Mouse (Mus musculus): ENCODE data around the gene Mrpl18. TPM values are rescaled to one million over a fixed set of nuclear protein-coding genes. Genes with fewer than 3 reads are reported as not detected.

Gene Mrpl18
- polyA plus RNA-seq, 1 experiment from 2014 or later, result 152 TPM

DNA sequence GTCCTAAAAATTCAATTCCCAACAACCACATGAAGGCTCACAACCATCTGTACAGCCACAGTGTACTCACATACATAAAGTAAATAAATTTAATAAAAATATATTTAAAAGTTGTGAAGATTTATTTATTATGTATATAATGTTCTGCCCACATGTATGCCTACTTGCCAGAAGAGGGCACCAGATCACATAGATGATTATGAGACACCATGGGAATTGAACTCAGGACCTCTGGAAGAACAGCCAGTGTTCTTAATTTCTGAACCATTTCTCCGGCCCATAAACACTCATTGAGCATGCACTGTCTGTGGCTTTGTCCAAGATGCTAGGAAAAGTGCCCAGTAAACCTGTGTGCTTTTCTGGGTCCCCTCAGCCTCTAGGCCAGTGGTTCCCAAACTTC lies 34.9 kb downstream of the Mrpl18 start:
- H3K36me3 ChIP-seq (ENCODE audit: control insufficient read depth, insufficient read depth, low read length), result no peaks in the 10 kb centered on the region
- H3K9me3 ChIP-seq (ENCODE audit: control insufficient read depth, low read depth, low read length), result no peaks in the 10 kb centered on the region
- H3K4me3 ChIP-seq (ENCODE audit: low read depth, low read length), result no peak overlapping the region
- H3K27ac ChIP-seq (ENCODE audit: low read length), result no peak overlapping the region
- H3K9ac ChIP-seq (replicated peaks; ENCODE audit: low read depth, low read length), result no peak overlapping the region
- H3K4me2 ChIP-seq (replicated peaks; ENCODE audit: low read depth, low read length), result no peak overlapping the region
- H3K27me3 ChIP-seq (ENCODE audit: control insufficient read depth, insufficient read depth, low read length), result no peaks in the 10 kb centered on the region
- ATAC-seq (ENCODE audit: insufficient number of reproducible peaks, insufficient read depth, low FRiP score, low read depth), result no peak
- whole genome bisulfite sequencing, result 88% methylated on average over 1 of the region's 1 CpGs
- H3K4me1 ChIP-seq (ENCODE audit: control insufficient read depth, insufficient read depth, low read length), result no peaks in the 10 kb centered on the region

DNA sequence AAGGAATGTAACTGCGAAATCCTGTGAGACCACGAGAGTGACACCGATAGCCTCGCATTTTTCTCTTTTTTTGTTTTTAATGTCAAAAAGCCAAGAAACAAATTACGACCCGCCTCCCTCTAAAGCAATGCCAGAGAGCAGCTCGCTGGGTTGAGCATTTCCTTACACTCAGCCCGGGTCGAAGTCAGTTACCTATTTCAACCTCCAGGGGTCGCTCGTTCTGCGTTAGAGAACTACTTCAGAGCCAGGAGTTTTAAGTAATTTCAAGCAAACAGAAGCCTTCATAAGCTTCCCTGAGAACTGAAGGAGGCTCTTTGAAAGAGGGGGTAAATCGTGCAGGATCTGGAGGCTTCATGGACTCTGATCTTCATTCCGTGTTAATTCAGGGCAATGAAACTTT lies 36.0 kb downstream of the Mrpl18 start:
- no peaks in the 10 kb centered on the region for H3K9me3 ChIP-seq (ENCODE audit: control insufficient read depth, low read depth, low read length)
- no peak overlapping the region for H3K4me3 ChIP-seq (ENCODE audit: low read depth, low read length)
- H3K27me3 ChIP-seq (ENCODE audit: control insufficient read depth, insufficient read depth, low read length), result no peaks in the 10 kb centered on the region
- peak; percentile 84; the same call in 1 of the 2 replicates for ATAC-seq (ENCODE audit: insufficient number of reproducible peaks, insufficient read depth, low FRiP score, low read depth)
- WGBS, result 4% methylated on average over 14 of the region's 14 CpGs
- H3K4me2 ChIP-seq (replicated peaks; ENCODE audit: low read depth, low read length), result peak overlapping the region; percentile 36
- no peaks in the 10 kb centered on the region for H3K4me1 ChIP-seq (ENCODE audit: control insufficient read depth, insufficient read depth, low read length)
- no peak overlapping the region for H3K9ac ChIP-seq (replicated peaks; ENCODE audit: low read depth, low read length)
- no peaks in the 10 kb centered on the region for H3K36me3 ChIP-seq (ENCODE audit: control insufficient read depth, insufficient read depth, low read length)
- H3K27ac ChIP-seq (ENCODE audit: low read length), result no peak overlapping the region

- Histone ChIP-seq H3K4me2 (replicated peaks; ENCODE audit: low read depth, low read length) (no peak within 1 kb of the TSS), H3K9me3 (ENCODE audit: control insufficient read depth, low read depth, low read length) (no peaks in the 10 kb centered on the region), H3K27me3 (ENCODE audit: control insufficient read depth, insufficient read depth, low read length) (no peaks in the 10 kb centered on the region), H3K36me3 (ENCODE audit: control insufficient read depth, insufficient read depth, low read length) (no peaks in the 10 kb centered on the region), H3K4me1 (ENCODE audit: control insufficient read depth, insufficient read depth, low read length) (no peaks in the 10 kb centered on the region), H3K27ac (ENCODE audit: low read length) (no peak within 1 kb of the TSS), H3K9ac (replicated peaks; ENCODE audit: low read depth, low read length) (no peak within 1 kb of the TSS), H3K4me3 (ENCODE audit: low read depth, low read length) (no peak within 1 kb of the TSS)
- ATAC-seq (ENCODE audit: insufficient number of reproducible peaks, insufficient read depth, low FRiP score, low read depth), result no peak
- whole genome bisulfite sequencing, result 77% methylated on average over 5 of the region's 5 CpGs
Measured at GRCm38 (mm10) chr17:12875734-12876133, 40.4 kb downstream of the Mrpl18 start, which contains the start of gene Mrgprh. Gene Mrgprh, plus strand, starts transcription at chr17:12876034.

DNA sequence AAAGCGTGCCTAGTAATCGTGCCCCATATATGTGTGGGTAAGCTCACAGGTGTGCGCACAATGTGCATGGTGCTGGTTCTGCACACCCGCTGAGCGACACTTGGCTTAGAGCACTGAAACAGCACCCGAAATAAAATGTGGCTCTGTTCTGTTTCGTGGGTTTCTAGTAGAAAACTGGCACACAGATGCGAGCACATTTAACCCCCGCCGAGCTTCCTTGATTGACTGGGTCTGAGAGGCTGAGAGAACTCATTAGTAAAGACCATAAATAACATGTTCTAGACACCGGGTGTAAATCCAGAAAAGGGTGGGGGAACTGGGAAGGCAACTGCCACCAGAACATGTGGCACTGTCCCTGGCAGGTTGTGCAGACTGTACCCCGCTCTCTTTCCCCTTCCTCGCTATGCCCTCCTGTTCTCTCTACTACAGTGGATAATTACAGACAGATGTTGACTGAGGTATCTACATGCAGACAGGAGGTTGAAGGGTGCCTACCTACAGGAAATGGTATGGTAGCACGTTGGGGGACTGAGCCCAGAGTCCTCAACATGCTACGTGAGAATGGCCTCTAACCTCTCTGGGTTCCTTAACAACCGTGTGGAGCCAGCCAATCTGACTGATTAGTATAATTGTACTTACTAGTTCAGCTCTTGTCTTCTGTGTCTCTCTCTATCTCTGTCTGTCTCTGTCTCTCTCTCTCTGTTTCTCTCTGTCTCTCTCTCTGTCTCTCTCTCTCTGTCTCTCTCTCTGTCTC lies 43.7 kb downstream of the Mrpl18 start:
- no peak for ATAC-seq (ENCODE audit: insufficient number of reproducible peaks, insufficient read depth, low FRiP score, low read depth)
- H3K27ac ChIP-seq (ENCODE audit: low read length), result no peak overlapping the region
- H3K4me1 ChIP-seq (ENCODE audit: control insufficient read depth, insufficient read depth, low read length), result peaks cover 9% of the 10 kb centered on the region; the same call in 1 of the 2 replicates
- WGBS, result 69% methylated on average over 16 of the region's 16 CpGs
- no peaks in the 10 kb centered on the region for H3K36me3 ChIP-seq (ENCODE audit: control insufficient read depth, insufficient read depth, low read length)
- no peak overlapping the region for H3K4me2 ChIP-seq (replicated peaks; ENCODE audit: low read depth, low read length)
- H3K9me3 ChIP-seq (ENCODE audit: control insufficient read depth, low read depth, low read length), result no peaks in the 10 kb centered on the region
- no peak overlapping the region for H3K9ac ChIP-seq (replicated peaks; ENCODE audit: low read depth, low read length)
- H3K4me3 ChIP-seq (ENCODE audit: low read depth, low read length), result no peak overlapping the region
- H3K27me3 ChIP-seq (ENCODE audit: control insufficient read depth, insufficient read depth, low read length), result no peaks in the 10 kb centered on the region

DNA sequence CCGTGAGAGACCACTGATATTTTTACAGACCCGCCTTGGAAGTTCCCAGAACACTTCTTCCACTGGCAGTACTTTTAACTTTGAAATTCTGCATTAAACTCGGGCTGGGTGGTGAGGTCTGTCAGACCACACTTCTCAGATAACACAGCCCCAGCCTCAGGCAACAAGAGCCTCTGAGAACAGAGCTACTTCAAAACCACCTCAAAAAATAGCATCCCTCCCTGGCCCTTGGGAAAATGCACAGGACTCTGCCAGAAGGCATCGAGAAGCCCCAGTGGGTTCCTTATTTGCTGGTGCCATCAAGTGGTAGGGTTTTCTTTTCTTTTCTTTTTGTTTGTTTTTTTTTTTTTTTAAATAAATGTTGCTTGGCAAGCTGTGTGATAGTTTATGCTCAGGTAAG lies 47.5 kb downstream of the Mrpl18 start:
- no peak overlapping the region; the same call in 1 of the 2 replicates for H3K27ac ChIP-seq (ENCODE audit: low read length)

DNA sequence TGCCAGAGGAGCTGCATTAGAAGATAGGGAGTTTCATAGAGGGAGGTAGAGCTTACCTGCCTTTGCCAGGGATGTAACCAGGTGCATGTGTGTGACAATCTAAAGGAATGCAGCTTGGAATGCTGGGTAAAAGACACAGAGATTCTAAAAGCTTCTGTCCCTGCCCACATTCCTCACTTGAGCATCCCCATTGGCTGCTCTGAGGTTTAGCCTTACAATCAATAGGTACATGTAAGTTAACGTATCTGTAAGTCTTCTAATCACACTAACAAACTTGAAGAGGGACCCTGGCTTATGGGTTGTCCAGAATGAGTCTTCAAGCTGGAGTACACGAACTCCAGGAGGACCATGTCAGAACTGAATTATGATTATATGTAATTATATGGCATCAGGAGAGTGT lies 48.1 kb downstream of the Mrpl18 start, which contains the start of gene Mas1:
Gene Mas1 (minus strand): TSS at position 101 of the 400 bp plus-strand sequence.
- Histone ChIP-seq H3K4me1 (ENCODE audit: control insufficient read depth, insufficient read depth, low read length) (peaks cover 9% of the 10 kb centered on the region; the same call in 1 of the 2 replicates), H3K4me2 (replicated peaks; ENCODE audit: low read depth, low read length) (no peak within 1 kb of the TSS), H3K4me3 (ENCODE audit: low read depth, low read length) (no peak within 1 kb of the TSS), H3K9me3 (ENCODE audit: control insufficient read depth, low read depth, low read length) (no peaks in the 10 kb centered on the region), H3K27ac (ENCODE audit: low read length) (no peak within 1 kb of the TSS; the same call in 1 of the 2 replicates), H3K9ac (replicated peaks; ENCODE audit: low read depth, low read length) (no peak within 1 kb of the TSS), H3K36me3 (ENCODE audit: control insufficient read depth, insufficient read depth, low read length) (no peaks in the 10 kb centered on the region), H3K27me3 (ENCODE audit: control insufficient read depth, insufficient read depth, low read length) (no peaks in the 10 kb centered on the region)
- WGBS, result 13% methylated on average over 2 of the region's 2 CpGs
- ATAC-seq (ENCODE audit: insufficient number of reproducible peaks, insufficient read depth, low FRiP score, low read depth), result no peak

More for the DNA sequence above, 47.5 kb downstream of the Mrpl18 start:
- no peak for ATAC-seq (ENCODE audit: insufficient number of reproducible peaks, insufficient read depth, low FRiP score, low read depth)
- H3K9ac ChIP-seq (replicated peaks; ENCODE audit: low read depth, low read length), result no peak overlapping the region
- no peaks in the 10 kb centered on the region for H3K27me3 ChIP-seq (ENCODE audit: control insufficient read depth, insufficient read depth, low read length)
- peaks cover 9% of the 10 kb centered on the region; the same call in 1 of the 2 replicates for H3K4me1 ChIP-seq (ENCODE audit: control insufficient read depth, insufficient read depth, low read length)
- H3K9me3 ChIP-seq (ENCODE audit: control insufficient read depth, low read depth, low read length), result no peaks in the 10 kb centered on the region
- 20% methylated on average over 4 of the region's 4 CpGs for WGBS
- H3K36me3 ChIP-seq (ENCODE audit: control insufficient read depth, insufficient read depth, low read length), result no peaks in the 10 kb centered on the region
- no peak overlapping the region for H3K4me3 ChIP-seq (ENCODE audit: low read depth, low read length)
- H3K4me2 ChIP-seq (replicated peaks; ENCODE audit: low read depth, low read length), result no peak overlapping the region

DNA sequence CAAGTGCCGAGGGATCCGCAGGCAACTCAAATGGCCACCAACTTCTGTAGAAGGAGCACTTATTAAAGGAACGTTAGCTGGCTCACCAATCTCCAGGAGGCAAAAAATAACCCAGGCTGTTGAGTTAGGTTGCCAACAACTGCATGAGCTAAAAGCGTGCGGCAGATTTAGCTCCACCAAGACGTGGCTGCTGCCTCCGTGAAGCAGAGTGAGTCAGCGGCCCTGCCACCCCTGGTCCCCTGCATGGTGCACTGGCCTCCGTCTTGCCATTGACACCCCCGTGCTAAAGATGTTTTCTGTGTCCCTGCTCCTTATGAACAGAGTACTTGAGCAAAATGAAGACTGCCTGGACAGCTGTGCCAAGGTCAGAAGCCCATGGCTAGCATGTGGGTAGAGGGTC lies 49.3 kb downstream of the Mrpl18 start:
- peaks cover 9% of the 10 kb centered on the region; the same call in 1 of the 2 replicates for H3K4me1 ChIP-seq (ENCODE audit: control insufficient read depth, insufficient read depth, low read length)
- ATAC-seq (ENCODE audit: insufficient number of reproducible peaks, insufficient read depth, low FRiP score, low read depth), result no peak
- no peaks in the 10 kb centered on the region for H3K36me3 ChIP-seq (ENCODE audit: control insufficient read depth, insufficient read depth, low read length)
- H3K27ac ChIP-seq (ENCODE audit: low read length), result no peak overlapping the region
- WGBS, result 81% methylated on average over 10 of the region's 10 CpGs
- no peak overlapping the region for H3K9ac ChIP-seq (replicated peaks; ENCODE audit: low read depth, low read length)
- no peak overlapping the region for H3K4me2 ChIP-seq (replicated peaks; ENCODE audit: low read depth, low read length)
- H3K9me3 ChIP-seq (ENCODE audit: control insufficient read depth, low read depth, low read length), result no peaks in the 10 kb centered on the region
- no peak overlapping the region for H3K4me3 ChIP-seq (ENCODE audit: low read depth, low read length)
- no peaks in the 10 kb centered on the region for H3K27me3 ChIP-seq (ENCODE audit: control insufficient read depth, insufficient read depth, low read length)

DNA sequence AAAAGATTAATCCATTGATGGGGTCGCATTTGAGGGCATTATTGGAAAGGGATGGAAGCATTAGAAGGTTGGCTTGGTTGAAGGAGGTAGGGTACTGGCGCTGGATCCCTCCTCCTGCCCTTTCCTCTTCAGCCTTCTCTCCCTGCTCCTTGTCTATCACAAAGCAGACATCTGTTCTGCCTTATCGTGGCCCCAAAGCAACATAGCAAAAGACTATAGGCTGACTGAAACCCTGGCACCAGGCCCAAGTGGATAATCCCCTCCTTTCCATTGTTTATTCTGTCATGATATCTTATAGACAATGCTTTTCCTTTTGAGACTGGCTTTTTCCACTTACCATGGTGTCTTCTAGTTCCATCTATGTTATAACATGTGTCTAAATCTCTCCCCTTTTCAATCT lies 50.7 kb downstream of the Mrpl18 start:
- H3K27ac ChIP-seq (ENCODE audit: low read length), result no peak overlapping the region
- WGBS, result 52% methylated on average over 3 of the region's 3 CpGs
- no peak overlapping the region for H3K4me2 ChIP-seq (replicated peaks; ENCODE audit: low read depth, low read length)
- H3K4me1 ChIP-seq (ENCODE audit: control insufficient read depth, insufficient read depth, low read length), result peaks cover 9% of the 10 kb centered on the region; the same call in 1 of the 2 replicates
- H3K36me3 ChIP-seq (ENCODE audit: control insufficient read depth, insufficient read depth, low read length), result no peaks in the 10 kb centered on the region
- H3K9me3 ChIP-seq (ENCODE audit: control insufficient read depth, low read depth, low read length), result no peaks in the 10 kb centered on the region
- H3K4me3 ChIP-seq (ENCODE audit: low read depth, low read length), result no peak overlapping the region
- H3K9ac ChIP-seq (replicated peaks; ENCODE audit: low read depth, low read length), result no peak overlapping the region
- no peaks in the 10 kb centered on the region for H3K27me3 ChIP-seq (ENCODE audit: control insufficient read depth, insufficient read depth, low read length)
- no peak for ATAC-seq (ENCODE audit: insufficient number of reproducible peaks, insufficient read depth, low FRiP score, low read depth)

Measured in stomach, embryonic 14.5 days (tissue).